Mouse (Mus musculus): ENCODE data around the gene Gcnt7.

DNA sequence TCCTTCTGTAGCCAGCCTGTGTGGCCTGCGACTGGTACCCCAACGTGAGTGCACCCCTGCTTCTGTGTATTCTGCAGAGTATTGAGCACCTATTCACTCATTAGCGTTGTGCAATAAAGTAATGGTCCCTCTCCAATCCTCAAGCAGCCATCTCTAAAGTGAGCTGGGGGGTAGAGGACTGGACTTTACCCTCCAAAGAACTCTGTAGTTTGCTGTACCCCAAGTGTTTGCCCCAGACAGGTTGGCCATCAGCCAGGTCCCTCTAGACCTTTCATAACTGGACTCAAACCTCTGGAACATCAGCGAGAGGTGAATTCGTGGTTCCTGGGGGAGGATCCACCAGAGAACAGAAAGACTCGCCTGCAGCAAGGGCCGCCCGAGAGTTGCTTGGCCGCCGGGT is 5.9 kb downstream of the Gcnt7 start:
- TF ChIP-seq POLR2A (IDR thresholded peaks at IDR 0.05; ENCODE audit: borderline replicate concordance, low read depth, low read length) (no peak), CTCF (IDR thresholded peaks at IDR 0.05; ENCODE audit: low read depth, low read length) (no peak)

Data from bone marrow macrophage, adult 2 months (primary cell).